In genomic region chr10:56025400-56025799, GRCm38 (mm10) we compare ENCODE assay signal across 29 mouse cellular contexts.
A peak's percentile ranks its signal among the peaks of the same experiment; 100 is the strongest.
DNase-seq lines count a peak whose midpoint lies in the region; ATAC-seq and TF ChIP-seq lines count a peak whose summit lies in the region.
"Had no signal": no experiment of that assay in that cellular context is flagged by ENCODE, and none has a peak within 500 bp of the region (broad histone marks: within the 10 kb centered on the region; RNA-seq: fewer than 3 reads in every experiment).

No protein-coding gene starts in this region.

- H3K4me1 ChIP-seq in liver, adult 2 months (ENCODE audit: control insufficient read depth, insufficient read depth, low read length), result no peaks in the 10 kb centered on the region; the same call in 1 of the 2 replicates
- H3K4me1 ChIP-seq in liver, embryonic 12.5 days, result no peaks in the 10 kb centered on the region
- no peaks in the 10 kb centered on the region for H3K4me1 ChIP-seq in stomach, embryonic 15.5 days
- no peaks in the 10 kb centered on the region for H3K4me1 ChIP-seq in limb, embryonic 10.5 days
- H3K4me1 ChIP-seq: embryonic facial prominence, embryonic 15.5 days; heart, embryonic 10.5 days; heart, embryonic 15.5 days; limb, embryonic 13.5 days; liver, embryonic 13.5 days had no signal

- no peak for TF ChIP-seq POLR2A in liver, adult 2 months (IDR thresholded peaks at IDR 0.05; ENCODE audit: extremely low read depth, insufficient read depth, low read length)

- no peaks in the 10 kb centered on the region; the same call in 1 of the 2 replicates for H3K36me3 ChIP-seq in liver, adult 2 months (ENCODE audit: control insufficient read depth, insufficient read depth, low read length)
- no peaks in the 10 kb centered on the region for H3K36me3 ChIP-seq in liver, embryonic 12.5 days
- H3K36me3 ChIP-seq in stomach, embryonic 15.5 days, result no peaks in the 10 kb centered on the region
- H3K36me3 ChIP-seq in limb, embryonic 10.5 days, result no peaks in the 10 kb centered on the region
- H3K36me3 ChIP-seq: embryonic facial prominence, embryonic 15.5 days; heart, embryonic 10.5 days; heart, embryonic 15.5 days; limb, embryonic 13.5 days; liver, embryonic 13.5 days had no signal

- H3K27ac ChIP-seq in liver, adult 2 months (replicated peaks; ENCODE audit: insufficient read depth, low read depth, low read length), result no peak overlapping the region
- no peak overlapping the region for H3K27ac ChIP-seq in liver, embryonic 12.5 days
- no peak overlapping the region for H3K27ac ChIP-seq in stomach, embryonic 15.5 days
- H3K27ac ChIP-seq in limb, embryonic 10.5 days, result no peak overlapping the region
- H3K27ac ChIP-seq: embryonic facial prominence, embryonic 15.5 days; heart, embryonic 10.5 days; heart, embryonic 15.5 days; hindbrain, postnatal 0 days; limb, embryonic 13.5 days; liver, embryonic 13.5 days had no signal

- no peak overlapping the region for H3K4me3 ChIP-seq in liver, adult 2 months (ENCODE audit: insufficient read depth, low read depth, low read length)
- H3K4me3 ChIP-seq in liver, embryonic 12.5 days, result no peak overlapping the region
- no peak overlapping the region for H3K4me3 ChIP-seq in stomach, embryonic 15.5 days (replicated peaks)
- no peak overlapping the region for H3K4me3 ChIP-seq in limb, embryonic 10.5 days
- H3K4me3 ChIP-seq: embryonic facial prominence, embryonic 15.5 days; heart, embryonic 10.5 days; heart, embryonic 15.5 days; limb, embryonic 13.5 days; liver, embryonic 13.5 days had no signal

- ATAC-seq in liver, embryonic 12.5 days, result no peak
- ATAC-seq in stomach, embryonic 15.5 days (ENCODE audit: insufficient read depth, low FRiP score, low read depth), result peak; percentile 50; the same call in 1 of the 2 replicates
- ATAC-seq: forebrain, embryonic 14.5 days; hindbrain, postnatal 0 days; intestine, embryonic 16.5 days; midbrain, embryonic 16.5 days had no signal

- DNase-seq in liver, adult 2 months (ENCODE audit: extremely low read depth, low read depth, low spot score), result peak; percentile 27
- DNase-seq in 416B (ENCODE audit: low read depth) (peak; percentile 36), NIH3T3 (ENCODE audit: low read depth) (peak; percentile 24)
- DNase-seq in limb, embryonic 10.5 days (ENCODE audit: low spot score), result no peak
- no peak for DNase-seq in urinary bladder, adult 2 months (ENCODE audit: low spot score)
- DNase-seq: adrenal gland, postnatal 25 days; cerebellum, adult 11-12 months; cerebellum, adult 9-11 months; embryo, embryonic 11 days; gastrocnemius, postnatal 14 days; heart, adult 11 months; kidney, postnatal 25 days; layer of hippocampus, postnatal 36 days; liver, embryonic 13.5 days; lung, adult 18-20 months; lung, postnatal 10 days; right cerebral cortex, postnatal 25 days; thymus, postnatal 4 days had no signal

- H3K27me3 ChIP-seq in liver, adult 2 months (ENCODE audit: control insufficient read depth, insufficient read depth, low read length), result no peaks in the 10 kb centered on the region
- no peaks in the 10 kb centered on the region for H3K27me3 ChIP-seq in liver, embryonic 12.5 days (replicated peaks)
- no peaks in the 10 kb centered on the region for H3K27me3 ChIP-seq in stomach, embryonic 15.5 days (replicated peaks)
- no peaks in the 10 kb centered on the region for H3K27me3 ChIP-seq in limb, embryonic 10.5 days (ENCODE audit: low read depth, poor library complexity, severe bottlenecking)
- H3K27me3 ChIP-seq: CH12.LX; embryonic facial prominence, embryonic 15.5 days; heart, embryonic 15.5 days; limb, embryonic 13.5 days; liver, embryonic 13.5 days had no signal

- no peaks in the 10 kb centered on the region for H3K79me2 ChIP-seq in liver, adult 2 months (ENCODE audit: control insufficient read depth, insufficient read depth, low read length)

- H3K9me3 ChIP-seq in liver, embryonic 12.5 days (replicated peaks), result no peaks in the 10 kb centered on the region
- no peaks in the 10 kb centered on the region for H3K9me3 ChIP-seq in stomach, embryonic 15.5 days
- no peaks in the 10 kb centered on the region for H3K9me3 ChIP-seq in limb, embryonic 10.5 days (replicated peaks)
- H3K9me3 ChIP-seq: embryonic facial prominence, embryonic 15.5 days; heart, embryonic 10.5 days; heart, embryonic 15.5 days; limb, embryonic 13.5 days; liver, embryonic 13.5 days had no signal

- TF ChIP-seq CTCF in liver, adult 2 months (IDR thresholded peaks at IDR 0.05; ENCODE audit: low read depth, low read length), result no peak

- no peak overlapping the region for H3K4me2 ChIP-seq in liver, embryonic 12.5 days
- H3K4me2 ChIP-seq in stomach, embryonic 15.5 days, result no peak overlapping the region
- H3K4me2 ChIP-seq: embryonic facial prominence, embryonic 15.5 days; heart, embryonic 15.5 days; limb, embryonic 13.5 days; liver, embryonic 13.5 days had no signal

- H3K9ac ChIP-seq in liver, adult 2 months (ENCODE audit: low read depth, low read length), result no peak overlapping the region
- no peak overlapping the region for H3K9ac ChIP-seq in liver, embryonic 12.5 days
- H3K9ac ChIP-seq in stomach, embryonic 15.5 days, result no peak overlapping the region
- H3K9ac ChIP-seq: embryonic facial prominence, embryonic 15.5 days; heart, embryonic 15.5 days; limb, embryonic 13.5 days; liver, embryonic 13.5 days had no signal

Comparison
In these comparisons a context has a peak if more than half of its experiments do, and no peak if none do; other contexts are left out.
1. DNase-seq: peak in liver, adult 2 months (single experiment), 416B (single experiment) and NIH3T3 (single experiment); none in limb, embryonic 10.5 days (single experiment) and urinary bladder, adult 2 months (single experiment).